Comparison of ENCODE assay signal across 11 mouse cellular contexts in genomic region chr5:130089177-130089576, GRCm38 (mm10). TPM values are rescaled to one million over a fixed set of nuclear protein-coding genes. Genes with fewer than 3 reads are reported as not detected.
DNase-seq lines count a peak whose midpoint lies in the region; ATAC-seq and TF ChIP-seq lines count a peak whose summit lies in the region.
"Had no signal": no experiment of that assay in that cellular context is flagged by ENCODE, and none has a peak within 500 bp of the region (broad histone marks: within the 10 kb centered on the region; RNA-seq: fewer than 3 reads in every experiment).

No protein-coding gene starts in this region.

- H3K9ac ChIP-seq in liver, embryonic 14.5 days (replicated peaks) = no peak overlapping the region
- H3K9ac ChIP-seq in liver, embryonic 16.5 days (ENCODE audit: low read depth, low read length) = no peak overlapping the region
- H3K9ac ChIP-seq in stomach, embryonic 16.5 days (ENCODE audit: low read length) = no peak overlapping the region

- no peaks in the 10 kb centered on the region for H3K36me3 ChIP-seq in liver, embryonic 14.5 days (replicated peaks; ENCODE audit: control insufficient read depth, insufficient read depth, low read depth)
- no peaks in the 10 kb centered on the region for H3K36me3 ChIP-seq in liver, embryonic 16.5 days (ENCODE audit: control insufficient read depth, insufficient read depth)
- no peaks in the 10 kb centered on the region for H3K36me3 ChIP-seq in stomach, embryonic 16.5 days (ENCODE audit: control insufficient read depth, insufficient read depth, low read length)

- peak overlapping the region; percentile 31; the same call in 1 of the 2 replicates for H3K27ac ChIP-seq in cerebellum, adult 2 months (ENCODE audit: insufficient read depth, low read length)
- H3K27ac ChIP-seq in liver, embryonic 14.5 days = no peak overlapping the region
- H3K27ac ChIP-seq in liver, embryonic 16.5 days (ENCODE audit: low read length) = no peak overlapping the region
- H3K27ac ChIP-seq in stomach, embryonic 16.5 days (ENCODE audit: low read length) = peak overlapping the region; percentile 34; the same call in 1 of the 2 replicates

- H3K4me3 ChIP-seq in cerebellum, adult 2 months (replicated peaks; ENCODE audit: insufficient read depth, low read depth, low read length) = no peak overlapping the region
- H3K4me3 ChIP-seq in liver, embryonic 14.5 days (ENCODE audit: insufficient read depth in 1 of 2, low read depth in 2 of 2, low read length in 2 of 2) = no peak overlapping the region
- H3K4me3 ChIP-seq in liver, embryonic 16.5 days (ENCODE audit: low read depth, low read length) = no peak overlapping the region
- H3K4me3 ChIP-seq in stomach, embryonic 16.5 days (replicated peaks; ENCODE audit: low read length) = no peak overlapping the region
- H3K4me3 ChIP-seq: erythroblast, embryonic 14.5 days had no signal

- 0 out of 2 replicates have a peak, but pooled peaks have one; percentile 23 for ATAC-seq in liver, embryonic 14.5 days (ENCODE audit: insufficient read depth)
- ATAC-seq in liver, embryonic 16.5 days (ENCODE audit: low read depth) = 0 out of 2 replicates have a peak, but pooled peaks have one; percentile 8
- ATAC-seq in stomach, embryonic 16.5 days (ENCODE audit: insufficient read depth, low FRiP score) = no peak

- no peak for TF ChIP-seq CTCF in cerebellum, adult 2 months (IDR thresholded peaks at IDR 0.05; ENCODE audit: borderline replicate concordance, insufficient read depth, low read depth, low read length)
- no peak for TF ChIP-seq CTCF in liver, embryonic 14.5 days (IDR thresholded peaks at IDR 0.05; ENCODE audit: low read depth)

- TF ChIP-seq POLR2A in cerebellum, adult 2 months (IDR thresholded peaks at IDR 0.05; ENCODE audit: borderline replicate concordance, insufficient read depth, low read length) = no peak

- H3K4me2 ChIP-seq in liver, embryonic 14.5 days (ENCODE audit: low read depth) = no peak overlapping the region
- H3K4me2 ChIP-seq in liver, embryonic 16.5 days (ENCODE audit: low read depth, low read length) = no peak overlapping the region
- no peak overlapping the region for H3K4me2 ChIP-seq in stomach, embryonic 16.5 days (ENCODE audit: low read depth, low read length)

- H3K27me3 ChIP-seq in cerebellum, adult 2 months (ENCODE audit: control insufficient read depth, insufficient read depth, low read length) = no peaks in the 10 kb centered on the region
- H3K27me3 ChIP-seq in liver, embryonic 14.5 days (ENCODE audit: control insufficient read depth, insufficient read depth, low read length) = no peaks in the 10 kb centered on the region
- H3K27me3 ChIP-seq in liver, embryonic 16.5 days (ENCODE audit: control insufficient read depth, insufficient read depth, low read depth, low read length) = no peaks in the 10 kb centered on the region
- no peaks in the 10 kb centered on the region for H3K27me3 ChIP-seq in stomach, embryonic 16.5 days (ENCODE audit: control insufficient read depth, insufficient read depth, low read length)

- TF ChIP-seq EP300 in liver, embryonic 14.5 days (IDR thresholded peaks at IDR 0.05; ENCODE audit: low read depth) = no peak

- 65% methylated on average over 7 of the region's 7 CpGs for WGBS in cerebellum, adult 2 months
- WGBS in liver, embryonic 14.5 days (ENCODE audit: insufficient replicate concordance) = 29% methylated on average over 7 of the region's 7 CpGs
- WGBS in liver, embryonic 16.5 days (ENCODE audit: insufficient replicate concordance) = 19% methylated on average over 7 of the region's 7 CpGs
- WGBS in stomach, embryonic 16.5 days = 70% methylated on average over 7 of the region's 7 CpGs

- no peak for DNase-seq in cerebellum, adult 2 months
- no peak for DNase-seq in cerebellum, postnatal 4 days (ENCODE audit: low spot score in 2 of 2)
- no peak for DNase-seq in liver, embryonic 14.5 days (ENCODE audit: low read depth in 3 of 3, low spot score in 3 of 3)
- DNase-seq in liver = no peak
- no peak for DNase-seq in ovary, postnatal 14 days (ENCODE audit: low spot score)
- DNase-seq in adrenal gland, postnatal 25 days = no peak
- DNase-seq: cerebellum, adult 8-10 months; kidney, adult 8-10 months had no signal

- H3K4me1 ChIP-seq in cerebellum, adult 2 months (ENCODE audit: control insufficient read depth, insufficient read depth, low read length) = peaks cover 8% of the 10 kb centered on the region
- peaks cover 7 to 10% of the 10 kb centered on the region in 2 experiments; a peak in 3 of 4 replicates for H3K4me1 ChIP-seq in liver, embryonic 14.5 days (replicated peaks; ENCODE audit: control insufficient read depth in 2 of 2, insufficient read depth in 2 of 2, low read length in 1 of 2)
- peaks cover 16% of the 10 kb centered on the region for H3K4me1 ChIP-seq in liver, embryonic 16.5 days (ENCODE audit: control insufficient read depth, low read depth, low read length)
- peaks cover 12% of the 10 kb centered on the region for H3K4me1 ChIP-seq in stomach, embryonic 16.5 days (ENCODE audit: control insufficient read depth, insufficient read depth, low read length)

- no peaks in the 10 kb centered on the region for H3K9me3 ChIP-seq in liver, embryonic 14.5 days (ENCODE audit: control insufficient read depth, low read length)
- H3K9me3 ChIP-seq in liver, embryonic 16.5 days (replicated peaks; ENCODE audit: control insufficient read depth, low read length) = no peaks in the 10 kb centered on the region
- H3K9me3 ChIP-seq in stomach, embryonic 16.5 days (replicated peaks; ENCODE audit: control insufficient read depth, low read length) = no peaks in the 10 kb centered on the region

RNA-seq across cellular contexts. Expression of gene Tpst1, which starts 16.1 kb away (rescaled TPM):
- 36.3 and 41.6 TPM in 2 replicates for polyA plus RNA-seq in cerebellum, adult 2 months (2012; rRNA removed)
- polyA plus RNA-seq in liver, embryonic 14.5 days (2012; rRNA removed) = 8.4 and 10.0 TPM in 2 replicates
- 22.3 and 22.8 TPM in 2 replicates for polyA plus RNA-seq in liver, embryonic 14.5 days (2014; fragmentation: Nextera tagmentation; extraction: Ambion mirVana)
- 19.6 and 20.9 TPM in 2 replicates for polyA plus RNA-seq in liver, embryonic 16.5 days (2015; fragmentation: Nextera tagmentation; extraction: Ambion mirVana)
- 68.7 and 76.4 TPM in 2 replicates for polyA plus RNA-seq in stomach, embryonic 16.5 days (2015; fragmentation: Nextera tagmentation; extraction: Ambion mirVana)
- total RNA-seq in adrenal gland, postnatal 25 days (2021) = 48.5 and 55.1 TPM in 2 replicates

RNA-seq across cellular contexts. Expression of gene Kctd7, which starts 55.5 kb away (rescaled TPM):
- 12.5 and 13.9 TPM in 2 replicates for polyA plus RNA-seq in cerebellum, adult 2 months (2012; rRNA removed)
- 3.2 and 3.6 TPM in 2 replicates for polyA plus RNA-seq in liver, embryonic 14.5 days (2012; rRNA removed)
- 3.8 and 6.6 TPM in 2 replicates for polyA plus RNA-seq in liver, embryonic 14.5 days (2014; fragmentation: Nextera tagmentation; extraction: Ambion mirVana)
- 5.7 and 7.0 TPM in 2 replicates for polyA plus RNA-seq in liver, embryonic 16.5 days (2015; fragmentation: Nextera tagmentation; extraction: Ambion mirVana)
- 5.5 and 5.7 TPM in 2 replicates for polyA plus RNA-seq in stomach, embryonic 16.5 days (2015; fragmentation: Nextera tagmentation; extraction: Ambion mirVana)
- total RNA-seq in adrenal gland, postnatal 25 days (2021) = 18.1 and 21.6 TPM in 2 replicates

Comparison
In these comparisons a context has a peak if more than half of its experiments do, and no peak if none do; other contexts are left out.
1. H3K27ac ChIP-seq: peak in cerebellum, adult 2 months (single experiment) and stomach, embryonic 16.5 days (single experiment); none in liver, embryonic 14.5 days (single experiment) and liver, embryonic 16.5 days (single experiment).